Mouse (Mus musculus) frontal cortex, postnatal 14 days (tissue): ENCODE measurements around the gene Bbox1.

ENCODE experiments used
- DNase-seq, 2 experiments: peaks; one replicate each; pipeline ENCODE4 v3.0.0; 2022; ENCODE audit warnings: low spot score in 2 of 2

The Bbox1 gene

GRCm38 (mm10) chr2:110314509-110315155, at the start of gene Bbox1:
TSS of gene Bbox1 (minus strand) at chr2:110314560.
- no peak for DNase-seq

GRCm38 (mm10) chr2:110363855-110364254, 49.5 kb upstream of the Bbox1 start:
- DNase-seq = no peak

- DNase-seq = peak; percentile 19 to 42
Observed at GRCm38 (mm10) chr2:110362432-110363283, 48.3 kb upstream of the Bbox1 start, which contains the start of gene Fibin. TSS of gene Fibin (minus strand) at chr2:110363183.

GRCm38 (mm10) chr2:110353302-110353970, 39.1 kb upstream of the Bbox1 start:
- DNase-seq = no peak

GRCm38 (mm10) chr2:110351843-110352251, 37.5 kb upstream of the Bbox1 start:
- DNase-seq = no peak

GRCm38 (mm10) chr2:110351406-110351805, 37.0 kb upstream of the Bbox1 start:
- no peak for DNase-seq

GRCm38 (mm10) chr2:110328953-110329352, 14.6 kb upstream of the Bbox1 start:
- DNase-seq = no peak

- no peak for DNase-seq
Observed at GRCm38 (mm10) chr2:110319949-110320348, 5.6 kb upstream of the Bbox1 start.

GRCm38 (mm10) chr2:110319266-110319665, 4.9 kb upstream of the Bbox1 start:
- no peak for DNase-seq

- no peak for DNase-seq
Observed at GRCm38 (mm10) chr2:110318719-110319118, 4.4 kb upstream of the Bbox1 start.

GRCm38 (mm10) chr2:110316116-110316883, 1.9 kb upstream of the Bbox1 start:
- DNase-seq = no peak

- DNase-seq = no peak
Observed at GRCm38 (mm10) chr2:110314074-110314473, 286 bp downstream of the Bbox1 start.

- no peak for DNase-seq
Observed at GRCm38 (mm10) chr2:110313305-110313824, 995 bp downstream of the Bbox1 start.

GRCm38 (mm10) chr2:110305358-110306283, 8.7 kb downstream of the Bbox1 start:
- DNase-seq = no peak

- no peak for DNase-seq
Observed at GRCm38 (mm10) chr2:110302261-110302660, 12.1 kb downstream of the Bbox1 start.

- no peak for DNase-seq
Observed at GRCm38 (mm10) chr2:110301314-110301713, 13.0 kb downstream of the Bbox1 start.

- DNase-seq = no peak
Observed at GRCm38 (mm10) chr2:110294927-110295326, 19.4 kb downstream of the Bbox1 start.

- DNase-seq = no peak
Observed at GRCm38 (mm10) chr2:110287959-110288358, 26.4 kb downstream of the Bbox1 start.

- DNase-seq = no peak
Observed at GRCm38 (mm10) chr2:110285829-110286504, 28.4 kb downstream of the Bbox1 start.

GRCm38 (mm10) chr2:110275424-110275823, 38.9 kb downstream of the Bbox1 start:
- DNase-seq = no peak
